Mouse (Mus musculus) forebrain, embryonic 14.5 days (tissue): ENCODE measurements around the gene Scn7a. TPM values are rescaled to one million over a fixed set of nuclear protein-coding genes. Genes with fewer than 3 reads are reported as not detected.

Experiments
- ATAC-seq: fragments of 200-750 bp; cut with Nextera tagmentation; 2 replicates; pipeline ENCODE4 v1.8.0; 2017; ENCODE audit warnings: mild to moderate bottlenecking, moderate library complexity
- DNase-seq: peaks from one replicate; pipeline ENCODE4 v3.0.0-alpha.2; 2015; ENCODE audit warnings: low spot score
- H3K27ac ChIP-seq: fragments of 300-500 bp; sonication (generic); 2 replicates; pipeline ENCODE4 v1.5.1; 2014; ENCODE audit warnings: low read depth, mild to moderate bottlenecking, control low read depth, low read length, moderate library complexity
- H3K27me3 ChIP-seq: fragments of 300-500 bp; sonication (generic); replicated peaks from 2 replicates; pipeline ENCODE4 v1.6.1; 2014; ENCODE audit warnings: low read length, control low read depth, mixed read lengths; ENCODE audit not compliant: control insufficient read depth, insufficient read depth
- H3K36me3 ChIP-seq: fragments of 300-500 bp; sonication (generic); 2 replicates; pipeline ENCODE4 v1.6.1; 2014; ENCODE audit warnings: low read length, control low read depth; ENCODE audit not compliant: control insufficient read depth, insufficient read depth
- H3K4me1 ChIP-seq: fragments of 300-500 bp; sonication (generic); 2 replicates; pipeline ENCODE4 v1.6.1; 2014; ENCODE audit warnings: antibody characterized with exemption, low read length, control low read depth; ENCODE audit not compliant: control insufficient read depth, insufficient read depth
- H3K4me2 ChIP-seq: fragments of 300-500 bp; sonication (generic); 2 replicates; pipeline ENCODE4 v1.6.1; 2014; ENCODE audit warnings: mild to moderate bottlenecking, control low read depth, low read length
- H3K4me3 ChIP-seq: fragments of 300-500 bp; sonication (generic); 2 replicates; pipeline ENCODE4 v1.5.1; 2014; ENCODE audit warnings: low read depth, low read length, control low read depth
- H3K9ac ChIP-seq: fragments of 300-500 bp; sonication (generic); 2 replicates; pipeline ENCODE4 v1.6.1; 2014; ENCODE audit warnings: mild to moderate bottlenecking, low read length, control low read depth, moderate library complexity
- H3K9me3 ChIP-seq: fragments of 300-500 bp; sonication (generic); replicated peaks from 2 replicates; pipeline ENCODE4 v1.6.1; 2016; ENCODE audit warnings: low read length, control low read depth, mixed read lengths; ENCODE audit not compliant: control insufficient read depth
- WGBS: fragments of 180-500 bp; shearing (Covaris S2); extraction: QIAGEN DNeasy Blood & Tissue Kit; methylation state at CpG from one replicate; pipeline ENCODE4 v1.1.7; 2014; 5-methylcytosine and 5-hydroxymethylcytosine counted together
- polyA plus RNA-seq: library from polyadenylated mRNA; unstranded; fragments of >200 nt; fragmentation: Nextera tagmentation; extraction: Ambion mirVana; gene quantifications from 2 replicates; pipeline ENCODE4 v1.2.1, GENCODE M21; 2014

Scn7a gene
- polyA plus RNA-seq, 1 experiment from 2014 or later = 0.03 TPM

DNA sequence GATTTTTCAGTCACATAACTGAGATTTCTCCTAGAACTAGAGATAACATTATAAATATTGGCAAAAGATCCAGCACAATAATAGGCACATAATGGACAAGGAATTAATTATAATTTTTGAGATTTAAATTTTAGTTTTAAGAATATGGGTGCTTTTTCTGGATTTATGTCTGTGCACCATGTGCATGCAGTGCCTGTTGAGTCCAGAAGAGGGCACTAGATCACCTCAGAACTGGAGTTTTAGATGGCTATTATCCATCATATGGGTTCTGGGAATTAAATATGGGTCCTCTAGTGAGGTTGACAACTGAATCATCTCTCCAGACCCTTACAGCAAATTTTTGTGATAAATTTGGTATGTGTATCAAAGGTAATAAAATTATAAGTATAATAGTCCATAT is 21.8 kb downstream of the Scn7a start:
- Histone ChIP-seq H3K4me3 (no peak overlapping the region), H3K9ac (no peak overlapping the region), H3K4me2 (no peak overlapping the region), H3K4me1 (no peaks in the 10 kb centered on the region), H3K27me3 (no peaks in the 10 kb centered on the region), H3K9me3 (no peaks in the 10 kb centered on the region), H3K36me3 (no peaks in the 10 kb centered on the region), H3K27ac (no peak overlapping the region)
- DNase-seq = no peak
- no peak for ATAC-seq

GRCm38 (mm10) chr2:66728002-66728401 is 56.7 kb downstream of the Scn7a start:
- H3K9ac ChIP-seq = no peak overlapping the region
- no peaks in the 10 kb centered on the region for H3K36me3 ChIP-seq
- DNase-seq (no peak), ATAC-seq (no peak)
- H3K4me1 ChIP-seq = no peaks in the 10 kb centered on the region
- H3K9me3 ChIP-seq = no peaks in the 10 kb centered on the region
- H3K27me3 ChIP-seq = no peaks in the 10 kb centered on the region
- 94% methylated on average over 3 of the region's 3 CpGs for WGBS
- H3K27ac ChIP-seq = no peak overlapping the region
- no peak overlapping the region for H3K4me3 ChIP-seq
- no peak overlapping the region for H3K4me2 ChIP-seq

- H3K4me3 ChIP-seq = no peak overlapping the region
- H3K27ac ChIP-seq = no peak overlapping the region
- H3K9ac ChIP-seq = no peak overlapping the region
- H3K4me2 ChIP-seq = no peak overlapping the region
- ATAC-seq (no peak), DNase-seq (no peak)
- no peaks in the 10 kb centered on the region for H3K4me1 ChIP-seq
- no peaks in the 10 kb centered on the region for H3K36me3 ChIP-seq
- H3K27me3 ChIP-seq = no peaks in the 10 kb centered on the region
- no peaks in the 10 kb centered on the region for H3K9me3 ChIP-seq
These were observed 57.1 kb downstream of the Scn7a start for GRCm38 (mm10) chr2:66727585-66727974.

- no peaks in the 10 kb centered on the region for H3K9me3 ChIP-seq
- H3K27ac ChIP-seq = no peak overlapping the region
- 70% methylated on average over 2 of the region's 2 CpGs for WGBS
- H3K4me3 ChIP-seq = no peak overlapping the region
- no peaks in the 10 kb centered on the region for H3K4me1 ChIP-seq
- DNase-seq (no peak), ATAC-seq (no peak)
- H3K27me3 ChIP-seq = no peaks in the 10 kb centered on the region
- H3K4me2 ChIP-seq = no peak overlapping the region
- H3K9ac ChIP-seq = no peak overlapping the region
- no peaks in the 10 kb centered on the region for H3K36me3 ChIP-seq
These were observed 57.7 kb downstream of the Scn7a start for GRCm38 (mm10) chr2:66726878-66727584.

GRCm38 (mm10) chr2:66712071-66712470 is 72.6 kb downstream of the Scn7a start:
- Histone ChIP-seq H3K4me3 (no peak overlapping the region), H3K9me3 (no peaks in the 10 kb centered on the region), H3K27me3 (no peaks in the 10 kb centered on the region), H3K4me2 (no peak overlapping the region), H3K9ac (no peak overlapping the region), H3K36me3 (no peaks in the 10 kb centered on the region), H3K4me1 (no peaks in the 10 kb centered on the region), H3K27ac (no peak overlapping the region)
- ATAC-seq = no peak
- WGBS = 61% methylated on average over 2 of the region's 2 CpGs
- DNase-seq = no peak

- no peak overlapping the region for H3K4me3 ChIP-seq
- DNase-seq (no peak), ATAC-seq (no peak)
- 95% methylated on average over 2 of the region's 2 CpGs for WGBS
- H3K27ac ChIP-seq = no peak overlapping the region
- no peaks in the 10 kb centered on the region for H3K36me3 ChIP-seq
- no peaks in the 10 kb centered on the region for H3K4me1 ChIP-seq
- H3K4me2 ChIP-seq = no peak overlapping the region
- no peaks in the 10 kb centered on the region for H3K9me3 ChIP-seq
- no peaks in the 10 kb centered on the region for H3K27me3 ChIP-seq
- H3K9ac ChIP-seq = no peak overlapping the region
These were observed 92.4 kb downstream of the Scn7a start for GRCm38 (mm10) chr2:66692300-66692699.

DNA sequence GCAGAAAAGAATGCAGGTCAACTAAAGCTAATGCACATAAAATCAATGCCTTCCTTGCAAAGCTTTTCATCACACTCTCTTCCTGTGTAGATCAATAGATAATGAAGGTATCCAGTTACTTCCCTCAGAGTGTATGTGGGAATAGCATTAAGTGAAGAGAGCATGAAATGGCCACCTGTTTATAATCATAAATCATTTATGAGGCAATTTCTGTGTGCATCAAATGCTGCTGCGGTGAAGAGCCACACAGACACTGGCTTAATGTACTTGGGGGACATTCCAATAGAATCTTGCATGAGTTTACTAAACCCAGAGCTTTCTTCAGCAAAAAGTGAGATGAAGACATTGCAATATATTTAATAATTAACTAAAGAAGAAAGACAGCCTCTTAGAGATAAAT is 122.7 kb downstream of the Scn7a start:
- ATAC-seq (no peak), DNase-seq (no peak)
- H3K36me3 ChIP-seq = no peaks in the 10 kb centered on the region

GRCm38 (mm10) chr2:66656430-66656829 is 128.3 kb downstream of the Scn7a start:
- 95% methylated on average over 3 of the region's 3 CpGs for WGBS
- H3K4me3 ChIP-seq = no peak overlapping the region
- H3K27ac ChIP-seq = no peak overlapping the region
- no peak for DNase-seq
- no peaks in the 10 kb centered on the region for H3K9me3 ChIP-seq
- H3K4me1 ChIP-seq = no peaks in the 10 kb centered on the region
- no peak overlapping the region for H3K9ac ChIP-seq
- no peaks in the 10 kb centered on the region for H3K27me3 ChIP-seq
- ATAC-seq = no peak
- no peak overlapping the region for H3K4me2 ChIP-seq
- no peaks in the 10 kb centered on the region for H3K36me3 ChIP-seq

More for the DNA sequence above, 122.7 kb downstream of the Scn7a start:
- H3K9me3 ChIP-seq = no peaks in the 10 kb centered on the region
- WGBS = 75% methylated on average over 1 of the region's 1 CpGs
- H3K4me1 ChIP-seq = no peaks in the 10 kb centered on the region
- H3K9ac ChIP-seq = no peak overlapping the region
- H3K4me2 ChIP-seq = no peak overlapping the region
- H3K27me3 ChIP-seq = no peaks in the 10 kb centered on the region
- H3K4me3 ChIP-seq = no peak overlapping the region
- no peak overlapping the region for H3K27ac ChIP-seq

DNA sequence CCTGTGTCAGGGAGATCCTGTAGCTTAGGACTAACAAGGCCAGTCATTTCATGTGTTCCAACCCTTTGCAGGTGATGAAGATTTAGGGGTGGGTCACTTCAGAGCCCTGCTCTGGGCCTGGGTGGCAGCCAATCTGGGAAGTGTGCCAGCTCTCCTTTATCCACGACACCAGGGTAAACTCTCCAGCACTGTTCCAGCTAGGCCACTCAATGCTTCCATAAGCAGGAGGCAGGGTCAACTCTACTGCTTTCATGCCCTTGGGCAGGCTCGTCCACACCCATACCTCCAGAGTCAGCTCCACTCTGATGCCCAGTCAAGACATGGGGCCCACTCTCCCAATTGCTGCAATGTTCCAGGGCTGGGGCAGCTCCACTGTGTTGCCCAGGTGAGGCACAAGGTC is 129.3 kb downstream of the Scn7a start:
- H3K36me3 ChIP-seq = no peaks in the 10 kb centered on the region
- H3K4me3 ChIP-seq = no peak overlapping the region
- H3K4me1 ChIP-seq = no peaks in the 10 kb centered on the region
- ATAC-seq (no peak), DNase-seq (no peak)
- H3K4me2 ChIP-seq = no peak overlapping the region
- no peaks in the 10 kb centered on the region for H3K9me3 ChIP-seq
- H3K27me3 ChIP-seq = no peaks in the 10 kb centered on the region
- H3K9ac ChIP-seq = no peak overlapping the region
- no peak overlapping the region for H3K27ac ChIP-seq
- WGBS = 61% methylated on average over 2 of the region's 2 CpGs
